Mouse (Mus musculus) bone marrow, adult 2 months (tissue): ENCODE measurements around the gene 1110051M20Rik. TPM values are rescaled to one million over a fixed set of nuclear protein-coding genes. Genes with fewer than 3 reads are reported as not detected.

Experiments used
- H3K27ac ChIP-seq: fragments of 200-500 bp; 2 replicates; pipeline ENCODE4 v1.5.1; 2012; ENCODE audit warnings: low read depth, mild to moderate bottlenecking, control low read depth, inconsistent platforms, low read length; ENCODE audit not compliant: control insufficient read depth, poor library complexity, insufficient read depth
- H3K4me1 ChIP-seq: fragments of 200-500 bp; 2 replicates; pipeline ENCODE4 v1.6.1; 2011; ENCODE audit warnings: low read length; ENCODE audit not compliant: control insufficient read depth, insufficient read depth
- H3K4me3 ChIP-seq: fragments of 200-500 bp; replicated peaks from 2 replicates; pipeline ENCODE3; 2011; ENCODE audit warnings: mild to moderate bottlenecking, low read depth, low read length, control low read depth; ENCODE audit not compliant: control insufficient read depth
- CTCF ChIP-seq: fragments of 200-500 bp; IDR thresholded peaks from 2 replicates; pipeline ENCODE4 v1.5.1; 2011; ENCODE audit warnings: low read length, control low read depth; ENCODE audit not compliant: control insufficient read depth, insufficient read depth
- POLR2A ChIP-seq: fragments of 200-500 bp; IDR thresholded peaks from 2 replicates; pipeline ENCODE4 v1.6.1; 2011; ENCODE audit warnings: low read depth, mild to moderate bottlenecking, control low read depth, low read length, borderline replicate concordance; ENCODE audit not compliant: control insufficient read depth
- WGBS: fragments of 180-500 bp; shearing (Covaris S2); methylation state at CpG from one replicate; pipeline ENCODE4 v1.1.7; 2018; 5-methylcytosine and 5-hydroxymethylcytosine counted together
- polyA plus RNA-seq: library from polyadenylated mRNA; stranded (reverse); fragments of >200 nt; gene quantifications from 2 replicates; pipeline ENCODE4 v1.2.4, GENCODE M21; 2011; ENCODE audit warnings: low replicate concordance; ENCODE audit not compliant: missing spikeins, insufficient read depth, insufficient read length

1110051M20Rik gene
- polyA plus RNA-seq, 1 experiment, result 7.8 TPM

DNA sequence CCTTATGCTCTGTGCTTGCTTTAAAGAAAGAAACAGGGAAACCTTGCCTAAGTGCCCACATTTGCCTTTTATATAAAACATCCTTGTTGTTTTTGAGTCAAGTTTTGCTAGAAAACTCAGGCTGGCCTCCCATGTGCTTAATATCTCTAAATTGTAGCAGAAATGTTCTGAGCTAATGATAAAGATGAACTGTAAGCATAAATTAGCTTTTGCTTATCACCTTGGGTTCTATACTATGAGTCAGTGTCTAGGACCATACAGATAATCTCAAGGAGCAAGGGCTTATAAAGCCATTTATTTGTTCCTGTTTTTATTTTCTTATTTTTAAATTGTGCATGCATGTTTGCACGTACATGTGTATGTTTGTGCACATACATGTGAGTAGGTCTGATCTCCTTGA is 98.9 kb downstream of the 1110051M20Rik start:
- H3K27ac ChIP-seq, result no peak overlapping the region
- TF ChIP-seq CTCF (no peak), POLR2A (no peak)
- WGBS, result 81% methylated on average over 1 of the region's 1 CpGs
- H3K4me1 ChIP-seq, result no peaks in the 10 kb centered on the region
- no peak overlapping the region for H3K4me3 ChIP-seq

- H3K4me3 ChIP-seq, result no peak overlapping the region
- no peaks in the 10 kb centered on the region for H3K4me1 ChIP-seq
- 84% methylated on average over 2 of the region's 2 CpGs for WGBS
- no peak overlapping the region for H3K27ac ChIP-seq
- TF ChIP-seq CTCF (no peak), POLR2A (no peak)
Observed at GRCm38 (mm10) chr2:91339591-91339990, 104.9 kb downstream of the 1110051M20Rik start.

DNA sequence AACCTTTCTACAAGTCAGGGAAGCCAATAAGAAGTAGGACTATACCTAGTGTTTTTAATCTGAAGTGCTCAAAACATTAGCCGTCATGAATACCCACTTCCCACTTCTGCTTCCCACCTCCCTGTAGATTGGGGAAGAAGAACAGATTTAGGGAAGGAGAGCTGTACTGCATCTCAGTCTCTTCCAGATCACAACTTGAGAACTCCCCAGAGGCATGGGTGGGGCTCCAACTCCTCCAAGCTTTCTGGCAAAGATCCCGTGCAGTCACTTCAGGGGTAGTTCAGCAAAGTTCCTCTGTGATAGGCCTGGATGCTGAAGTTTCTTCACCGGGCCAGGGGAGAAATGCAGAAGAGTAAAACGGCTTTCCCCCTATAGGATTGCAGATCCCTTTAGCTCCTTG is 109.4 kb downstream of the 1110051M20Rik start:
- H3K4me3 ChIP-seq, result no peak overlapping the region
- H3K27ac ChIP-seq, result no peak overlapping the region
- TF ChIP-seq POLR2A, result no peak
- TF ChIP-seq CTCF, result no peak
- no peaks in the 10 kb centered on the region for H3K4me1 ChIP-seq
- 57% methylated on average over 4 of the region's 4 CpGs for WGBS

DNA sequence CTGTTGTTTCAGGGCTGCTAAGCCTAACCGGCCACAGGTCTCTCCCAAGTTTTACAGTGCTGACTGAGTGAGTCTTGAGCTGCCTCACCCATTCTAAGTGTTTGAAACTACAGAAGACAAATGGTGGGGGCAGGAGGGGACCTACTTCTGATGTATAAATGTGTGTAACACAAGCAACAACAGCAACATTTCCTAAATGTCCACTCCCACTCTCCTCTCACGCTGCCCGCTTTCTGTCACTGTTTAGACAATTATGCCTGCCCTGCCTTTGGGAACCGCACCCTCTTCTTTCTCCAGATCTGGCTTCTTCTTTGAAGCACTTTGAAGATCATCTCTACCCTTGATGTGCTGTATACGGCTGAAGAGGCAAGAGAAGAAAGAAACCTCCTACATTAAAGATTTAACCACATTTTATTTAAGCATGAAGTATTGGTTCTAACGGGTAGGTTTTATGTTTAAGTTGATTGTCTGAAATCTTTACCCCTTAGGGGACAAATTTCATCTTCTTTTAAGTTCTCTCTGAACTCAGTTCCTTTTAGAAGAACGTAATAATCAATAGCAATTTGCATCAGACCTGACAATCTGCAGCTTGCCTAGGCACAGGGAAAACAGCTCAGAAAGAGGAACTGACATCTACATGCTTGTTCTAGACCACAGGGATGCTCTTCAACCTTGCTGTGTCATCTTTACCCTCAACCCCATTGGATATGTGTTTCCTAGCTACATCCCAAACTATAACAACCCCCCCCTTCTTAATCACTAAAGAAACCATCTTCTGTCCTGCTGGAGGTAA is 113.3 kb downstream of the 1110051M20Rik start:
- no peak for TF ChIP-seq POLR2A
- no peak for TF ChIP-seq CTCF
- H3K27ac ChIP-seq, result no peak overlapping the region
- H3K4me3 ChIP-seq, result no peak overlapping the region
- WGBS, result 77% methylated on average over 7 of the region's 7 CpGs
- H3K4me1 ChIP-seq, result no peaks in the 10 kb centered on the region

- TF ChIP-seq CTCF (no peak), POLR2A (no peak)
- WGBS, result 78% methylated on average over 8 of the region's 8 CpGs
- Histone ChIP-seq H3K4me1 (no peaks in the 10 kb centered on the region), H3K27ac (no peak overlapping the region), H3K4me3 (no peak overlapping the region)
Observed at GRCm38 (mm10) chr2:91329996-91330738, 114.3 kb downstream of the 1110051M20Rik start.

DNA sequence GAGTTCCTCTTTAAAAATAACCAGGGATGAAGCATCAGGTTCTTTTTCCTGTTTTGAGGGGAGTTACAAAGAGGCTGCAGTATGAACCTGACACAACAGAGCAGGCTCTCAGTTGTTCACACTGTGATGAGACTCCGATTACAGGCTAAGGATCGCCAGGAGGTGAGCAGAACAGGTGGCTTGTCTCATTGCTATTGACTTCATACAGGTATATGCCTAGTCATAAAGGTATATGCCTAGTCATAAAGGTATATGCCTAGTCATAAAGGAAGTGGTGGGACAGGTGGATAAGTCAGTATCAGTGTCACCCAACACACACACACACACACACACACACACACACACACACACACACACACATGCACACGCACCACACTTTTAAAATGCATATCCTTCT is 115.8 kb downstream of the 1110051M20Rik start:
- TF ChIP-seq POLR2A (no peak), CTCF (no peak)
- H3K27ac ChIP-seq, result no peak overlapping the region
- no peaks in the 10 kb centered on the region; the same call in 1 of the 2 replicates for H3K4me1 ChIP-seq
- 82% methylated on average over 3 of the region's 3 CpGs for WGBS
- no peak overlapping the region for H3K4me3 ChIP-seq

GRCm38 (mm10) chr2:91327968-91328728 is 116.4 kb downstream of the 1110051M20Rik start:
- Histone ChIP-seq H3K27ac (no peak overlapping the region), H3K4me3 (no peak overlapping the region), H3K4me1 (no peaks in the 10 kb centered on the region; the same call in 1 of the 2 replicates)
- WGBS, result 60% methylated on average over 12 of the region's 12 CpGs
- no peak for TF ChIP-seq CTCF
- TF ChIP-seq POLR2A, result no peak
